Mouse (Mus musculus) neural tube, embryonic 13.5 days (tissue): ENCODE measurements around the gene Wwox. TPM values are rescaled to one million over a fixed set of nuclear protein-coding genes. Genes with fewer than 3 reads are reported as not detected.

Experiments
- ATAC-seq: fragments of 200-750 bp; cut with Nextera tagmentation; 2 replicates; pipeline ENCODE4 v1.8.0; 2017; ENCODE audit warnings: low read depth, mild to moderate bottlenecking, moderate TSS enrichment, moderate library complexity
- H3K27ac ChIP-seq: fragments of 300-500 bp; sonication (generic); replicated peaks from 2 replicates; pipeline ENCODE4 v1.5.1; 2015; ENCODE audit warnings: moderate library complexity, mild to moderate bottlenecking, inconsistent platforms
- H3K27me3 ChIP-seq: fragments of 300-500 bp; sonication (generic); 2 replicates; pipeline ENCODE4 v1.6.1; 2015; ENCODE audit warnings: mild to moderate bottlenecking, inconsistent platforms
- H3K36me3 ChIP-seq: fragments of 300-500 bp; sonication (generic); 2 replicates; pipeline ENCODE4 v1.6.1; 2015; ENCODE audit warnings: mild to moderate bottlenecking, inconsistent platforms
- H3K4me1 ChIP-seq: fragments of 300-500 bp; sonication (generic); replicated peaks from 2 replicates; pipeline ENCODE4 v1.6.1; 2015; ENCODE audit warnings: inconsistent platforms
- H3K4me2 ChIP-seq: fragments of 300-500 bp; sonication (generic); 2 replicates; pipeline ENCODE4 v1.6.1; 2015; ENCODE audit warnings: inconsistent platforms, mild to moderate bottlenecking, moderate library complexity
- H3K4me3 ChIP-seq: fragments of 300-500 bp; sonication (generic); 2 replicates; pipeline ENCODE4 v1.5.1; 2015; ENCODE audit warnings: mild to moderate bottlenecking, inconsistent platforms
- H3K9ac ChIP-seq: fragments of 300-500 bp; sonication (generic); 2 replicates; pipeline ENCODE4 v1.6.1; 2015; ENCODE audit warnings: moderate library complexity, mild to moderate bottlenecking, inconsistent platforms
- H3K9me3 ChIP-seq: fragments of 300-500 bp; sonication (generic); 2 replicates; pipeline ENCODE4 v1.6.1; 2016; ENCODE audit warnings: inconsistent platforms
- WGBS: fragments of 180-500 bp; shearing (Covaris S2); methylation state at CpG from one replicate; pipeline ENCODE4 v1.1.7; 2015; 5-methylcytosine and 5-hydroxymethylcytosine counted together
- polyA plus RNA-seq: library from polyadenylated mRNA; unstranded; fragments of >200 nt; fragmentation: Nextera tagmentation; extraction: Ambion mirVana; gene quantifications from 2 replicates; pipeline ENCODE4 v1.2.1, GENCODE M21; 2015

The Wwox gene
- polyA plus RNA-seq, 1 experiment from 2014 or later, result 12.8 TPM

DNA sequence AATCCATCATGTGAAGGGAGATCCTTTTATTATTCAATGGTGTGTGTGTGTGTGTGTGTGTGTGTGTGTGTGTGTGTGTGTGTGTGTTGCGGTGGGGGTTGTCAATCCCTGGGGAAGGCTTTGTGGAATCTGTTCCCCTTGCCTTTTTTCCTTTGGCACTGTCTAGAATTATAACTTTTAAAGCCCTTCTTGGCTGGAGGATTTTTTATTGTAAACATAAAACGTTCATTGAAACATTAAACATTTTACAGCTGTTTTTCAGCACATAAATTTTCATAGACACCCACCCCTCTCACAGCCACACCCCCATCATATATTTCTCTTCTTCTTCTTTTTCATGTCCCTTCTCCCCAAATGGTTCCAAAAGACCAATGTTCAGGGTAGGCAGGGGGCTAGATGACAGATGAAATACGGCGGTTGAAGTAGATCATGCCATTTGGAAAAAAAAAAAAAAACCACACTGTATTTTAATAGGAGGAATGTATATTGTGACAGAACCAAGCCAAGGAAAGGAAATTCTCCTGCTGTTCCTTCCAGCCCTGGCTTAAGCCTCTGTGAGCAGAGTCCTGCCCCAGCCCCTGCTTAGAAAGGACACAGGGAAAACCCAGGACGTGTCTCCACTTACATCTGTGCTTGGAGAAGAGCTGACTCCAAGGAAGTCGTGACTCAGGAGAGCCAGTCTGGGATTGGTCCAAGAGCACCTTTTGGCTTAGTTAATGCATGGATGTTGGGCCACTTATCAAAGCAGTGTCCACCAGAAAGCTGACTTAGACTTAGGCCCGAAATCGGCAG is 517.1 kb downstream of the Wwox start:
- no peak for ATAC-seq
- Histone ChIP-seq H3K9ac (no peak overlapping the region), H3K9me3 (no peaks in the 10 kb centered on the region), H3K36me3 (no peaks in the 10 kb centered on the region), H3K4me1 (0 out of 2 replicates have a peak, but pooled peaks cover 4% of the 10 kb centered on the region), H3K4me3 (no peak overlapping the region), H3K4me2 (no peak overlapping the region), H3K27me3 (no peaks in the 10 kb centered on the region), H3K27ac (no peak overlapping the region)
- 65% methylated on average over 8 of the region's 8 CpGs for WGBS

DNA sequence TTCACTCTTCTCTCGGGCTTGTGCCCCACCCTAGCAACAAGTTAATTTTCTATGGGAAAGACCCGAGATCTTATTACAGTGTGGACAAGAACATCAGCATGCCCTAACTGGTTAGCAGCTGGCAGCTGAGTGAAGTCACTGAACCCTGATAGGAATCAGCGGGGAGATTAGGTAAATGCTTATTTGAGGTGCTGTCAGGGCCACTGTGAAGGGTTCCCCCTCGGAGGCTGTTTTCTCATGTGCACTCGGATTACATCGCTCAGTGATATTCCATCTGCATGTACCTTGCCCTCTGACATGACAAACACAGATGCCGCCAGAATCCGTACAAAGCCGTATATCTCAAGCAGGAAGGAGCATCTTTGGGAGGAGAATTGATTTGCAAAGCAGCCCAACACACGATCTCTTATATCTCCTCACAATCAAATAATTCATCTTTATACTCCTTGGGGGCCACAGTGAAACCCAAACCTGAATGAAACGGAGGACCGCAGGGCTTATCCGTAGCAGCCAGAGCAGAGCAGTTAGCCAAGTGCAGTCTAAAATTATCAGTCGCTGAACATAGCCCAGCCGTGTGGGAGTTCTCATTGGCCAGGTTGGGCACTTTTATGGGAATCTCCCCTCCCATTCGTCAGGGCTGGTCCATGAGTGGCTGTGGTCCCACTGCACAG is 519.1 kb downstream of the Wwox start:
- H3K27me3 ChIP-seq, result no peaks in the 10 kb centered on the region
- no peak overlapping the region for H3K9ac ChIP-seq
- no peaks in the 10 kb centered on the region for H3K36me3 ChIP-seq
- 75% methylated on average over 16 of the region's 16 CpGs for WGBS
- H3K27ac ChIP-seq, result no peak overlapping the region
- no peak for ATAC-seq
- H3K9me3 ChIP-seq, result no peaks in the 10 kb centered on the region
- no peak overlapping the region for H3K4me3 ChIP-seq
- H3K4me1 ChIP-seq, result 0 out of 2 replicates have a peak, but pooled peaks cover 4% of the 10 kb centered on the region
- H3K4me2 ChIP-seq, result no peak overlapping the region

DNA sequence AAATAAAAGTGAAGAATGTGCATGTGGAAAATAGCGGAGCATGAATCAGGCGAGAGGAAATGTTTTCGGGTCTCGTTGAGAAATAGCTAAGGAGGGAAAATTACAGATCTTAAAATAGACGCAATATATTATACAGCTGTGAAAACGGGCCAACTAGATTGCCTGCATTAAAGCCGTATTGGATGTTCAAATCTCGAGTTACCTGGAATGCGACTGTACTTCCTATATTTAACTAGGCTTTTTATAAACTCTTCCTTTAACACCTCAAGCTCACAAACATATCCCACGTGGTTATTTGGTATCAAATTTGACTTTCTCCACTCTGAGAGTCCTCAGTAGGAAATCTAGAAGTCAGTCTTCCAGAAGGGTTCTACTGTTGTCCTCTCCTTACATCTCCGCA is 520.0 kb downstream of the Wwox start:
- H3K4me1 ChIP-seq, result 0 out of 2 replicates have a peak, but pooled peaks cover 4% of the 10 kb centered on the region
- no peaks in the 10 kb centered on the region for H3K36me3 ChIP-seq
- H3K4me2 ChIP-seq, result no peak overlapping the region
- H3K27me3 ChIP-seq, result no peaks in the 10 kb centered on the region
- no peak overlapping the region for H3K27ac ChIP-seq
- no peak overlapping the region for H3K4me3 ChIP-seq
- 86% methylated on average over 11 of the region's 11 CpGs for WGBS
- ATAC-seq, result no peak
- no peaks in the 10 kb centered on the region for H3K9me3 ChIP-seq
- H3K9ac ChIP-seq, result no peak overlapping the region

DNA sequence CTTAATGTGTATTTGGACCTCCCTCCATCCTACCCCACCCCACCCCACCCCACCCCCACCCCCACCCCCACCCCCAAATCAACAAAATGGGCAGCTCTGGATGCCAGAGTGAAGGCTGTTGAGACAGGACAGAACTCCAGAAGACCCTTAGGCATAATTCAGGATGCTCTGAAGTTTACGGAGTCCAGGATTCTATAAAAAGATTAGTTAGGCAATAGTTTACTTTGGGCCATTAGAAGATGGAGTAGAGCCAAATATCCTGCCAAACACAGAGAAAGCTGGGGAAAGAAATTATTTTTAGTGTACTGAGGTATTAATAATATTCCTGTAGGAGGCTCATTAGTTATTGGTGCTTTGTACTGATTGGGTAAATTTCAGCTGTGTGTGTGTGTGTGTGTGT is 523.0 kb downstream of the Wwox start:
- WGBS, result 82% methylated on average over 1 of the region's 1 CpGs

DNA sequence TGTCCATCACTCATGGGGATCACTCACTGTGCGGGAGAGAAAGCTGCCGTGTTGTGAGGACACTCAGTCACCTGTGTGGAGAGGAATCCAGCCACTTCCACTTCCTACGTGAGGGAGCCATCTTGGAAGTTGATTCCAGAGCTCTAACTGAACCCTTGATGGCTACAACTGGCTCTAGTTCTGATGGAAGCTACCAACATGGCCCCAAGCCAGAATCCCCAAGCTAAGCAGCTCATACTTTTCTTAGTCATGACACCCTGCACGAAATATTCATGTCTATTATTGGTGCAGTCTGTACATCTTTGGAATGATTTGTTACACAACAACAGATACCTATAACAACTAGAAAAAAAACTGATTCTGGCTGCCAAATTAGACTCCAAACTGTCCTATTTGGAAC is 523.8 kb downstream of the Wwox start:
- no peak overlapping the region for H3K27ac ChIP-seq
- H3K27me3 ChIP-seq, result no peaks in the 10 kb centered on the region
- 88% methylated on average over 4 of the region's 4 CpGs for WGBS
- no peak for ATAC-seq
- H3K9me3 ChIP-seq, result no peaks in the 10 kb centered on the region
- no peak overlapping the region for H3K9ac ChIP-seq
- H3K4me2 ChIP-seq, result no peak overlapping the region
- H3K36me3 ChIP-seq, result no peaks in the 10 kb centered on the region
- no peaks in the 10 kb centered on the region for H3K4me1 ChIP-seq
- H3K4me3 ChIP-seq, result no peak overlapping the region

More for the DNA sequence above, 523.0 kb downstream of the Wwox start:
- Histone ChIP-seq H3K4me2 (no peak overlapping the region), H3K27ac (no peak overlapping the region), H3K9ac (no peak overlapping the region), H3K4me3 (no peak overlapping the region), H3K9me3 (no peaks in the 10 kb centered on the region), H3K4me1 (no peaks in the 10 kb centered on the region), H3K27me3 (no peaks in the 10 kb centered on the region), H3K36me3 (no peaks in the 10 kb centered on the region)
- ATAC-seq, result no peak

DNA sequence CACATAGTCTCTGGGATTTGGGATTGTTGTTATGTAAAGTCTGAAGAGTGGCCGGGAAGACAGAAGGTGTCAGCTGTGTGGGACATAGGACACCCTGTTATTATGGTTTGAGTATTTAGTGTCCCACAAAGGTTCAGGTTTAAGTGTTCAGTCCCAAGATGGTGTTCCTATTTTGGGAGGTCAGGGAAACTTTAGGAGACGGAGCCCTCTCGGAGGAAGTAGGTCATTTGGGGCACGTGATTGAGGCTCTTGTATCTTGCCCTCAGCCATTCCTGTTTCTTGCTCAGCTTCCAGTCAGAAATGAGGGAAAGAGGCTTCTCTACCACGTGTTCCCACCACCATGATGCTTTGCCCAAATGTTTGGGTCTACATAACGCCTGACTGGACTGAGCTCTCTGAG is 524.8 kb downstream of the Wwox start:
- H3K4me1 ChIP-seq, result no peaks in the 10 kb centered on the region
- no peak for ATAC-seq

DNA sequence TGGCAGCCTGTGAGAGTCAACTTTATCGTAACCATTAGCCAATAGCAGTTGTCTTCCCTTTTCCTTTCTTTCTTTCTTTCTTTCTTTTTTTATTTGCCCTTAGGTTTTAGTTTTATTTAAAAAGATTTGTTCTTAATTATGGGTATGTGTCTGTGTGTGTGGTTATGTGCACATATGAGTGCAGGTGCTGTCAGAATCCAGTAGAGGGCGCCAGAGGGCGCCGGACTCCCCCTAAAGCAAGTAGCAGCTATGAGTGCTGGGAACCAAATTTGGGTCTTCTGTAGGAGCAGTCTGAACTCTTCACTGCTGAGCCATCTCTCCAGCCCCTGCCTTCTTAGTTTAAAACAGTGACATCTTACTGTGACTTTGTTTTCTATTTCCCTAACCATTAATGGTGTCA is 529.4 kb downstream of the Wwox start:
- no peak for ATAC-seq
- 87% methylated on average over 4 of the region's 4 CpGs for WGBS

More for the DNA sequence above, 524.8 kb downstream of the Wwox start:
- Histone ChIP-seq H3K27ac (no peak overlapping the region), H3K4me3 (no peak overlapping the region), H3K9me3 (no peaks in the 10 kb centered on the region), H3K27me3 (no peaks in the 10 kb centered on the region), H3K36me3 (no peaks in the 10 kb centered on the region), H3K9ac (no peak overlapping the region), H3K4me2 (no peak overlapping the region)
- WGBS, result 93% methylated on average over 6 of the region's 6 CpGs

DNA sequence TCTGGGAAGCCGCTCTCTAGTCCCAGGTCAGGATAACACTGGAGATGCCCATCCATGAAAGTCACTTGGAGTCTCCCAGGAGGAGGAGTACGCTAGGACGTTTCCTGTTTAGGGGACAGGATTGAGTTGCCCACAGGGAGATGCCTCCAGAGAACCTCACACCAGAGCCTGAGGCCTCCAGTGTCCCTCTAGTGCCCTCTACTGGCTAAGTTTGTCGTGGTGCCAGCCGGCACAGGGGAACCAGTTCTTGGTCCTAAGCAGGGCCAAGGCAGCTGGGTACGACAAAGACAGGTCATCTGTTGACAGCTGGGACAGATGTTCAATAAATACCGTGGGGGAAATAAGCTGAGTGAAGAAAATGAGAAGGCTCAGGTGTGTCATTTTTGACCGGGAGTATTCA is 531.9 kb downstream of the Wwox start:
- no peak overlapping the region for H3K4me3 ChIP-seq
- H3K36me3 ChIP-seq, result no peaks in the 10 kb centered on the region
- H3K27ac ChIP-seq, result no peak overlapping the region
- no peaks in the 10 kb centered on the region for H3K9me3 ChIP-seq
- peaks cover 10% of the 10 kb centered on the region for H3K4me1 ChIP-seq
- 35% methylated on average over 8 of the region's 8 CpGs for WGBS
- peaks cover 5% of the 10 kb centered on the region; the same call in 1 of the 2 replicates for H3K27me3 ChIP-seq
- no peak overlapping the region for H3K4me2 ChIP-seq
- H3K9ac ChIP-seq, result no peak overlapping the region
- ATAC-seq, result no peak

More for the DNA sequence above, 529.4 kb downstream of the Wwox start:
- H3K27ac ChIP-seq, result no peak overlapping the region
- H3K4me3 ChIP-seq, result no peak overlapping the region
- H3K4me1 ChIP-seq, result peaks cover 10% of the 10 kb centered on the region
- H3K9ac ChIP-seq, result no peak overlapping the region
- H3K9me3 ChIP-seq, result no peaks in the 10 kb centered on the region
- no peak overlapping the region for H3K4me2 ChIP-seq
- no peaks in the 10 kb centered on the region for H3K36me3 ChIP-seq
- 0 out of 2 replicates have a peak, but pooled peaks cover 5% of the 10 kb centered on the region for H3K27me3 ChIP-seq

DNA sequence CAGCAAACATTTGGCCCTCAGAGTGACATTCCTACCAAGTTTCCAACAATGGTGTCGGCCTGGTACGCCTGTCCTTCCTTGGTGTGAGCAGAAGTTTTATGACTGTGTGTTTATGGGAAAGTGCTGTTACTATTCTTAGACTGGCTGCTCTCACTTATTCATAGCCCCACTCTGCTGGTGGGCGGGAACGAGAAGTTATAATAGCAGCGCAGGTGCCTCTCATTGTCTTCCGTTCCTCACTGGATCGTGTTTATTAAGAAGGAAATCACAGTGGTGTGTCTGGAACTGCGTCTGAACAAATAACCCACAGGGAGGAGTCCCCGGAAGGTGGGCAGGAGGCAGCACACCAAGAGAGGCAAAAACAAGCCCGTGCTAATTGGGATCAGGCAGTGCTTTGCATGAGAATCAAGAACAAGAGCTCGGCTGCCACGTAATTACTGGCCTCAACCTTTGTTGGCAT is 533.6 kb downstream of the Wwox start:
- Histone ChIP-seq H3K9me3 (no peaks in the 10 kb centered on the region), H3K27ac (no peak overlapping the region), H3K9ac (no peak overlapping the region), H3K36me3 (no peaks in the 10 kb centered on the region), H3K27me3 (peaks cover 5% of the 10 kb centered on the region; the same call in 1 of the 2 replicates), H3K4me3 (no peak overlapping the region), H3K4me1 (peaks cover 10% of the 10 kb centered on the region), H3K4me2 (no peak overlapping the region)
- no peak for ATAC-seq
- 7% methylated on average over 12 of the region's 12 CpGs for WGBS

DNA sequence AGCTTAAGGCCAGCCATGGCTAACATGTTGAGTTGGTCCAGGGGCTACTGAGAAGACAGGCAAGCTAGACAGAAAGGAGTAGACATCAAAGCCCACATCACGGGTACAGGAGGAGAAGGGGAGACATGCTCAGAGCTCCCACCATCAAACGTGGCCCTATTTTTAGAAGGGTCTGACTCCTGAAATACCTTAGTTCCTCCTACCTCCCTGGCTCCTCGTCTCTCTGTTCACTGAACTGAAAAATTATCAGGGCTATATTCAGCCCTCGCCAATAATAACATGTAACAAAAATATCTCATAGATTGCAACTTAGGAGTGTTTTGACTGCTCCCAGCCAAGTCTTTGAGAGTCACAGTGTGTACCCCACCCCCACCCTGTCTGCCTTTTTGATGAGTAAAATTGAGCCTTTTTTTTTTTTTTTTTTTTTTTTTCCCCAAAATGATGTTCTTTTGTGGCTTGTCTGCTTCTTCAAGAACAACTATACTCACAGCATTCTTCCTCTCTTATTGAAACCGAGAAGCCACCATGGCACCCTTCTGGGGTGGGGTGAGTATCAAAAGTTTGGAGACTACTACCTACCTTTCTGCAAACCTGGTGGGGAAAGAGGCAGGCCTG is 535.0 kb downstream of the Wwox start:
- Histone ChIP-seq H3K9ac (no peak overlapping the region), H3K9me3 (no peaks in the 10 kb centered on the region), H3K4me3 (no peak overlapping the region), H3K4me1 (peaks cover 10% of the 10 kb centered on the region), H3K27ac (no peak overlapping the region), H3K27me3 (peaks cover 5% of the 10 kb centered on the region; the same call in 1 of the 2 replicates), H3K4me2 (no peak overlapping the region), H3K36me3 (no peaks in the 10 kb centered on the region)
- 81% methylated on average over 5 of the region's 5 CpGs for WGBS
- no peak for ATAC-seq

DNA sequence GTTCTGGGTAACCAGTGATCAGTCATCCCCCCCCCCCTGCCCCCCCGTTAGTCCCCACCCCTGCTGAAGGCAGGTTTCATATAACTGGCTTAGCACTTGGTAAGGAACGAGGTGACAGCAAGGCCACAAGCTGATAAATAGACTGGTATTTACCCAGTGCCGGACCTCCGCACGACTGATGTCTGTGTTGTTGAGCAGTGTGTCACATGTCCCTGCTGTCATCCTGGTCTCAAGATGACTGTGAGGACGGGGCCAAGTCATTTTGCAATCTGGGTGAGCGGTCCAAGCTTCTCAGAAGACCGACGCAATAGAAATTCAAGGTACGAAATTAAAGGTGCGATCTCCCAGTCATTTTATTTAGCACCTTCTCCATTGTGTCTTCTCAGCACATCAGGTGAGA is 538.3 kb downstream of the Wwox start:
- 83% methylated on average over 11 of the region's 11 CpGs for whole genome bisulfite sequencing

More for the DNA sequence above, 538.3 kb downstream of the Wwox start:
- Histone ChIP-seq H3K9ac (no peak overlapping the region), H3K4me2 (no peak overlapping the region), H3K4me3 (no peak overlapping the region), H3K27me3 (peaks cover 2% of the 10 kb centered on the region), H3K27ac (no peak overlapping the region), H3K9me3 (0 out of 2 replicates have a peak, but pooled peaks cover 2% of the 10 kb centered on the region), H3K36me3 (no peaks in the 10 kb centered on the region), H3K4me1 (peaks cover 5% of the 10 kb centered on the region)
- no peak for ATAC-seq
